Mouse (Mus musculus) liver, embryonic 14.5 days (tissue): ENCODE measurements around the gene Arid4a.

Source experiments
- CTCF ChIP-seq: IDR thresholded peaks from 2 replicates; pipeline ENCODE4 v1.5.1; 2016; ENCODE audit warnings: antibody characterized with exemption, low read depth, control low read depth
- EP300 ChIP-seq: IDR thresholded peaks from 2 replicates; pipeline ENCODE4 v1.6.1; 2016; ENCODE audit warnings: antibody characterized with exemption, low read depth

- TF ChIP-seq CTCF (no peak), EP300 (no peak)
These were observed 48.2 kb upstream of the Arid4a start for GRCm38 (mm10) chr12:70967581-70967980.
